Mouse (Mus musculus): ENCODE results near the gene Rsph10b. TPM values are rescaled to one million over a fixed set of nuclear protein-coding genes. Genes with fewer than 3 reads are reported as not detected.

Rsph10b gene
- polyA plus RNA-seq, 1 experiment, result not detected

GRCm38 (mm10) chr5:143972628-143973027, 39.8 kb downstream of the Rsph10b start:
- no peaks in the 10 kb centered on the region for H3K36me3 ChIP-seq (ENCODE audit: control insufficient read depth, insufficient read depth)
- no peak overlapping the region for H3K4me2 ChIP-seq (ENCODE audit: low read depth)
- H3ac ChIP-seq (ENCODE audit: control insufficient read depth, insufficient read length), result no peak overlapping the region
- no peaks in the 10 kb centered on the region for H3K79me2 ChIP-seq (ENCODE audit: control insufficient read depth, insufficient read depth)
- no peak overlapping the region for H3K4me3 ChIP-seq
- TF ChIP-seq MYOD1 (IDR thresholded peaks at IDR 0.05; ENCODE audit: control insufficient read depth in 1 of 3, insufficient read length in 2 of 3, low read depth in 2 of 3) (no peak), POLR2A (IDR thresholded peaks at IDR 0.05; ENCODE audit: insufficient read length, low read depth) (no peak), REST (IDR thresholded peaks at IDR 0.05; ENCODE audit: insufficient read depth, insufficient read length) (no peak), E2F4 (IDR thresholded peaks at IDR 0.05; ENCODE audit: insufficient read depth) (no peak), SRF (IDR thresholded peaks at IDR 0.05; ENCODE audit: control insufficient read depth, insufficient read length, low read depth) (no peak), USF1 (IDR thresholded peaks at IDR 0.05; ENCODE audit: low read depth) (no peak), TCF12 (IDR thresholded peaks at IDR 0.05; ENCODE audit: insufficient read depth, poor library complexity, severe bottlenecking) (no peak), POLR2AphosphoS2 (IDR thresholded peaks at IDR 0.05; ENCODE audit: insufficient read length, low read depth) (no peak)
- no peaks in the 10 kb centered on the region for H3K27me3 ChIP-seq (ENCODE audit: control insufficient read depth, insufficient read depth, insufficient read length)

GRCm38 (mm10) chr5:143974931-143975630, 42.2 kb downstream of the Rsph10b start:
- Histone ChIP-seq H3K4me2 (ENCODE audit: low read depth) (peak overlapping the region; percentile 13), H3K79me2 (ENCODE audit: control insufficient read depth, insufficient read depth) (no peaks in the 10 kb centered on the region), H3ac (ENCODE audit: control insufficient read depth, insufficient read length) (no peak overlapping the region), H3K36me3 (ENCODE audit: control insufficient read depth, insufficient read depth) (no peaks in the 10 kb centered on the region), H3K27me3 (ENCODE audit: control insufficient read depth, insufficient read depth, insufficient read length) (peaks cover 3% of the 10 kb centered on the region), H3K4me3 (no peak overlapping the region)
- no peak for TF ChIP-seq MAX (IDR thresholded peaks at IDR 0.05; ENCODE audit: low read depth)
- TF ChIP-seq POLR2A (IDR thresholded peaks at IDR 0.05; ENCODE audit: insufficient read length, low read depth), result no peak
- no peak for TF ChIP-seq CEBPB (IDR thresholded peaks at IDR 0.05; ENCODE audit: insufficient read depth, poor library complexity, severe bottlenecking)
- TF ChIP-seq SRF (IDR thresholded peaks at IDR 0.05; ENCODE audit: control insufficient read depth, insufficient read length, low read depth), result no peak

GRCm38 (mm10) chr5:143975631-143975933, 42.7 kb downstream of the Rsph10b start:
- H3ac ChIP-seq (ENCODE audit: control insufficient read depth, insufficient read length), result no peak overlapping the region
- H3K36me3 ChIP-seq (ENCODE audit: control insufficient read depth, insufficient read depth), result no peaks in the 10 kb centered on the region
- no peak for TF ChIP-seq MAX (IDR thresholded peaks at IDR 0.05; ENCODE audit: low read depth)
- TF ChIP-seq TCF3 (IDR thresholded peaks at IDR 0.05; ENCODE audit: insufficient read length, low read depth), result no peak
- no peak for TF ChIP-seq E2F4 (IDR thresholded peaks at IDR 0.05; ENCODE audit: insufficient read depth)
- no peak for TF ChIP-seq SRF (IDR thresholded peaks at IDR 0.05; ENCODE audit: control insufficient read depth, insufficient read length, low read depth)
- no peak for TF ChIP-seq MYOD1 (IDR thresholded peaks at IDR 0.05; ENCODE audit: control insufficient read depth in 1 of 3, insufficient read length in 2 of 3, low read depth in 2 of 3)
- no peak for TF ChIP-seq USF1 (IDR thresholded peaks at IDR 0.05; ENCODE audit: low read depth)
- no peak for TF ChIP-seq POLR2A (IDR thresholded peaks at IDR 0.05; ENCODE audit: insufficient read length, low read depth)
- no peak for TF ChIP-seq POLR2AphosphoS2 (IDR thresholded peaks at IDR 0.05; ENCODE audit: insufficient read length, low read depth)
- TF ChIP-seq CEBPB (IDR thresholded peaks at IDR 0.05; ENCODE audit: insufficient read depth, poor library complexity, severe bottlenecking), result no peak
- no peak for TF ChIP-seq REST (IDR thresholded peaks at IDR 0.05; ENCODE audit: insufficient read depth, insufficient read length)
- TF ChIP-seq TCF12 (IDR thresholded peaks at IDR 0.05; ENCODE audit: insufficient read depth, poor library complexity, severe bottlenecking), result no peak
- no peaks in the 10 kb centered on the region for H3K79me2 ChIP-seq (ENCODE audit: control insufficient read depth, insufficient read depth)
- no peak overlapping the region for H3K4me3 ChIP-seq
- H3K4me2 ChIP-seq (ENCODE audit: low read depth), result peak overlapping the region; percentile 13
- H3K27me3 ChIP-seq (ENCODE audit: control insufficient read depth, insufficient read depth, insufficient read length), result peaks cover 3% of the 10 kb centered on the region

GRCm38 (mm10) chr5:143976232-143976631, 43.4 kb downstream of the Rsph10b start:
- no peaks in the 10 kb centered on the region for H3K79me2 ChIP-seq (ENCODE audit: control insufficient read depth, insufficient read depth)
- TF ChIP-seq CEBPB (IDR thresholded peaks at IDR 0.05; ENCODE audit: insufficient read depth, poor library complexity, severe bottlenecking) (no peak), E2F4 (IDR thresholded peaks at IDR 0.05; ENCODE audit: insufficient read depth) (no peak)
- H3K36me3 ChIP-seq (ENCODE audit: control insufficient read depth, insufficient read depth), result no peaks in the 10 kb centered on the region
- H3K27me3 ChIP-seq (ENCODE audit: control insufficient read depth, insufficient read depth, insufficient read length), result peaks cover 3% of the 10 kb centered on the region
- no peak overlapping the region for H3K4me3 ChIP-seq
- no peak overlapping the region for H3K4me2 ChIP-seq (ENCODE audit: low read depth)
- no peak overlapping the region for H3ac ChIP-seq (ENCODE audit: control insufficient read depth, insufficient read length)

- Histone ChIP-seq H3K4me3 (no peak overlapping the region), H3K79me2 (ENCODE audit: control insufficient read depth, insufficient read depth) (no peaks in the 10 kb centered on the region), H3K27me3 (ENCODE audit: control insufficient read depth, insufficient read depth, insufficient read length) (peaks cover 3% of the 10 kb centered on the region), H3ac (ENCODE audit: control insufficient read depth, insufficient read length) (no peak overlapping the region), H3K36me3 (ENCODE audit: control insufficient read depth, insufficient read depth) (no peaks in the 10 kb centered on the region), H3K4me2 (ENCODE audit: low read depth) (no peak overlapping the region)
- TF ChIP-seq POLR2A (IDR thresholded peaks at IDR 0.05; ENCODE audit: insufficient read length, low read depth) (no peak), MYOD1 (IDR thresholded peaks at IDR 0.05; ENCODE audit: control insufficient read depth in 1 of 3, insufficient read length in 2 of 3, low read depth in 2 of 3) (no peak), MAX (IDR thresholded peaks at IDR 0.05; ENCODE audit: low read depth) (no peak), USF1 (IDR thresholded peaks at IDR 0.05; ENCODE audit: low read depth) (no peak), TCF12 (IDR thresholded peaks at IDR 0.05; ENCODE audit: insufficient read depth, poor library complexity, severe bottlenecking) (no peak), E2F4 (IDR thresholded peaks at IDR 0.05; ENCODE audit: insufficient read depth) (no peak), SRF (IDR thresholded peaks at IDR 0.05; ENCODE audit: control insufficient read depth, insufficient read length, low read depth) (no peak), CEBPB (IDR thresholded peaks at IDR 0.05; ENCODE audit: insufficient read depth, poor library complexity, severe bottlenecking) (no peak)
Measured at GRCm38 (mm10) chr5:143976726-143977431, 44.0 kb downstream of the Rsph10b start.

Measured in myocyte (in vitro differentiated cells).